Mouse (Mus musculus) spleen, adult 2 months (tissue): ENCODE data around the gene Pak3. TPM values are rescaled to one million over a fixed set of nuclear protein-coding genes. Genes with fewer than 3 reads are reported as not detected.

Experiments
- DNase-seq, 2 experiments: peaks; one replicate each; pipeline versions ENCODE4 v3.0.0 to v3.0.0-alpha.2; 2012 to 2021; ENCODE audit warnings: low spot score in 2 of 2, low read depth in 1 of 2
- H3K27ac ChIP-seq: fragments of 200-500 bp; 2 replicates; pipeline ENCODE4 v1.5.1; 2012; ENCODE audit warnings: low read length, inconsistent platforms; ENCODE audit not compliant: insufficient read depth
- H3K27me3 ChIP-seq: fragments of 200-500 bp; 2 replicates; pipeline ENCODE4 v1.6.1; 2012; ENCODE audit warnings: mild to moderate bottlenecking, moderate library complexity, low read length, inconsistent platforms; ENCODE audit not compliant: control insufficient read depth, insufficient read depth
- H3K36me3 ChIP-seq: fragments of 200-500 bp; 2 replicates; pipeline ENCODE4 v1.6.1; 2012; ENCODE audit warnings: mild to moderate bottlenecking, low read length, inconsistent platforms; ENCODE audit not compliant: control insufficient read depth, insufficient read depth
- H3K4me1 ChIP-seq: fragments of 200-500 bp; 2 replicates; pipeline ENCODE4 v1.6.1; 2011; ENCODE audit warnings: inconsistent platforms; ENCODE audit not compliant: control insufficient read depth, insufficient read depth, insufficient read length
- H3K4me3 ChIP-seq: fragments of 200-500 bp; 2 replicates; pipeline ENCODE4 v1.5.1; 2011; ENCODE audit warnings: mild to moderate bottlenecking, inconsistent platforms; ENCODE audit not compliant: insufficient read depth, insufficient read length; ENCODE audit errors: extremely low read depth
- CTCF ChIP-seq: fragments of 200-500 bp; IDR thresholded peaks from 2 replicates; pipeline ENCODE4 v1.5.1; 2011; ENCODE audit warnings: mild to moderate bottlenecking, inconsistent platforms; ENCODE audit not compliant: insufficient read depth, insufficient read length, insufficient replicate concordance; ENCODE audit errors: extremely low read depth
- POLR2A ChIP-seq: fragments of 200-500 bp; IDR thresholded peaks from 2 replicates; pipeline ENCODE4 v1.6.1; 2011; ENCODE audit warnings: low read depth, low read length, inconsistent platforms
- WGBS: fragments of 180-500 bp; shearing (Covaris S2); methylation state at CpG from one replicate; pipeline ENCODE4 v1.1.7; 2018; 5-methylcytosine and 5-hydroxymethylcytosine counted together
- polyA plus RNA-seq: library from polyadenylated mRNA; depleted of rRNA; stranded (reverse); fragments of >200 nt; gene quantifications from 2 replicates; pipeline ENCODE4 v1.2.3, GENCODE M21; 2012

The Pak3 gene
- polyA plus RNA-seq, 1 experiment = 0.01 TPM

GRCm38 (mm10) chrX:143532331-143532730 is 13.9 kb downstream of the Pak3 start:
- TF ChIP-seq CTCF = no peak
- TF ChIP-seq POLR2A = no peak
- no peaks in the 10 kb centered on the region for H3K36me3 ChIP-seq
- no peaks in the 10 kb centered on the region for H3K27me3 ChIP-seq
- WGBS = 83% methylated on average over 3 of the region's 3 CpGs
- no peak for DNase-seq
- H3K4me1 ChIP-seq = no peaks in the 10 kb centered on the region
- no peak overlapping the region for H3K4me3 ChIP-seq
- H3K27ac ChIP-seq = no peak overlapping the region

- Histone ChIP-seq H3K36me3 (no peaks in the 10 kb centered on the region), H3K27ac (no peak overlapping the region), H3K27me3 (no peaks in the 10 kb centered on the region), H3K4me1 (no peaks in the 10 kb centered on the region), H3K4me3 (no peak overlapping the region)
- DNase-seq = no peak
- 74% methylated on average over 3 of the region's 3 CpGs for WGBS
- no peak for TF ChIP-seq CTCF
- TF ChIP-seq POLR2A = no peak
Observed at GRCm38 (mm10) chrX:143533574-143533973, 15.2 kb downstream of the Pak3 start.

- no peak overlapping the region for H3K27ac ChIP-seq
- no peaks in the 10 kb centered on the region for H3K36me3 ChIP-seq
- no peak for DNase-seq
- no peaks in the 10 kb centered on the region for H3K4me1 ChIP-seq
- no peaks in the 10 kb centered on the region for H3K27me3 ChIP-seq
- H3K4me3 ChIP-seq = no peak overlapping the region
- TF ChIP-seq CTCF = no peak
- TF ChIP-seq POLR2A = no peak
- 80% methylated on average over 2 of the region's 2 CpGs for WGBS
Observed at GRCm38 (mm10) chrX:143542756-143543155, 24.4 kb downstream of the Pak3 start.

- TF ChIP-seq POLR2A (no peak), CTCF (no peak)
- Histone ChIP-seq H3K4me1 (no peaks in the 10 kb centered on the region), H3K4me3 (no peak overlapping the region), H3K36me3 (no peaks in the 10 kb centered on the region), H3K27ac (no peak overlapping the region), H3K27me3 (no peaks in the 10 kb centered on the region)
- 69% methylated on average over 7 of the region's 7 CpGs for WGBS
- DNase-seq = no peak
Observed at GRCm38 (mm10) chrX:143543186-143543793, 24.9 kb downstream of the Pak3 start.

DNA sequence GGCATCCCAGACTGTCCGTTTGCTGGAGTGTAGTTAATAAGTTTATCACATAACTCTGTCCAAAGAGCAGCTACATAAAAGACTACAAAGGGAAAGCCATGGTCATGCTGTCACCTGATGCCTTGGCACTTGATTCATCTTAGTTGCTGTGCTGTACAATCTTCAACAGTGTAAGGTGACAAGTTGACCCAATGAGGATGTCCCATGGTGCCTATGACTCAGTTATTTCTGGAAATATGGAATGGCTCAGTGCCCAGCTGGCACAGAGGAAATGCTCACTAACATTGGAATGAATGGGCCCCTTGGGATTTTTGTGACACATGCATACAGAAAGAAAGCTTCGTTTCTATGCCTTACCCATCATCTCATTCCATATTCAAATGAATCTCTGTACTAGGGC is 55.3 kb downstream of the Pak3 start:
- H3K4me1 ChIP-seq = no peaks in the 10 kb centered on the region
- 76% methylated on average over 2 of the region's 2 CpGs for WGBS
- TF ChIP-seq POLR2A (no peak), CTCF (no peak)
- no peak for DNase-seq
- no peak overlapping the region for H3K4me3 ChIP-seq
- no peaks in the 10 kb centered on the region for H3K36me3 ChIP-seq
- H3K27me3 ChIP-seq = no peaks in the 10 kb centered on the region
- no peak overlapping the region for H3K27ac ChIP-seq

DNA sequence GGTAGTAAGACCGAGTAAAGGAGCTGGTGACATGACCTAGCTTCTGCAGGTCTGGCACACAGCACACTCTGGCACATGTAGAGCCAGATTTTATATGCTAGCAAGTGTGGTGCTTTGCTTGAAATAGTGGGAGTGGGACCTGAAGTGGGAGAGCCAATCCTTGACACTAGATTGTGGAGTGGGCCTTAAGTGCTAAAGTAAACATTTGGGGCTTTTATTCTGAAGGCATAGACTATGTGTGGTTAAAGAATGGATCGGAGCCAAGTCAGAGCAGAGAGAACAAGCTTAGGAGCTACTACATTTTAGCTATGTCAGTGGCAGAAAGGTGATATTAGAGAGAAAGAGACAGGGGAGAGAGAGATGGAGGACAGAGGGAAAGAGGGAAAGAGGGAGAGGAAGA is 61.5 kb downstream of the Pak3 start:
- Histone ChIP-seq H3K4me1 (no peaks in the 10 kb centered on the region), H3K4me3 (no peak overlapping the region), H3K27ac (no peak overlapping the region), H3K27me3 (no peaks in the 10 kb centered on the region), H3K36me3 (no peaks in the 10 kb centered on the region)
- TF ChIP-seq POLR2A (no peak), CTCF (no peak)
- 73% methylated on average over 2 of the region's 2 CpGs for WGBS
- no peak for DNase-seq

GRCm38 (mm10) chrX:143580458-143580959 is 62.1 kb downstream of the Pak3 start:
- no peak for DNase-seq
- Histone ChIP-seq H3K36me3 (no peaks in the 10 kb centered on the region), H3K27ac (no peak overlapping the region), H3K27me3 (no peaks in the 10 kb centered on the region), H3K4me3 (no peak overlapping the region), H3K4me1 (no peaks in the 10 kb centered on the region)
- WGBS = 60% methylated on average over 2 of the region's 2 CpGs
- TF ChIP-seq CTCF (no peak), POLR2A (no peak)
